Mouse (Mus musculus) embryonic facial prominence, embryonic 14.5 days (tissue): ENCODE results near the gene Ccdc12. TPM values are rescaled to one million over a fixed set of nuclear protein-coding genes. Genes with fewer than 3 reads are reported as not detected.
A peak's percentile ranks its signal among the peaks of the same experiment; 100 is the strongest.

Experiments
- ATAC-seq: fragments of 200-750 bp; cut with Nextera tagmentation; 2 replicates; pipeline ENCODE4 v1.8.0; 2017; ENCODE audit warnings: low read depth, moderate number of reproducible peaks, moderate TSS enrichment
- DNase-seq: peaks from one replicate; pipeline ENCODE4 v3.0.0-alpha.2; 2015; ENCODE audit warnings: low spot score
- H3K27ac ChIP-seq: fragments of 300-500 bp; sonication (generic); replicated peaks from 2 replicates; pipeline ENCODE4 v1.5.1; 2014; ENCODE audit warnings: low read depth, mild to moderate bottlenecking, low read length, moderate library complexity
- H3K27me3 ChIP-seq: fragments of 300-500 bp; sonication (generic); replicated peaks from 2 replicates; pipeline ENCODE4 v1.6.1; 2014; ENCODE audit warnings: low read length; ENCODE audit not compliant: control insufficient read depth, insufficient read depth
- H3K36me3 ChIP-seq: fragments of 300-500 bp; sonication (generic); 2 replicates; pipeline ENCODE4 v1.6.1; 2014; ENCODE audit warnings: low read length, mixed read lengths; ENCODE audit not compliant: control insufficient read depth, insufficient read depth
- H3K4me1 ChIP-seq: fragments of 300-500 bp; sonication (generic); 2 replicates; pipeline ENCODE4 v1.6.1; 2014; ENCODE audit warnings: antibody characterized with exemption, low read length; ENCODE audit not compliant: control insufficient read depth, insufficient read depth
- H3K4me2 ChIP-seq: fragments of 300-500 bp; sonication (generic); 2 replicates; pipeline ENCODE4 v1.6.1; 2014; ENCODE audit warnings: low read depth, mild to moderate bottlenecking, low read length, moderate library complexity, mixed read lengths
- H3K4me3 ChIP-seq: fragments of 300-500 bp; sonication (generic); 2 replicates; pipeline ENCODE4 v1.5.1; 2014; ENCODE audit warnings: low read depth, mild to moderate bottlenecking, low read length
- H3K9ac ChIP-seq: fragments of 300-500 bp; sonication (generic); 2 replicates; pipeline ENCODE4 v1.6.1; 2014; ENCODE audit warnings: low read depth, mild to moderate bottlenecking, low read length, moderate library complexity, mixed read lengths
- H3K9me3 ChIP-seq: fragments of 300-500 bp; sonication (generic); 2 replicates; pipeline ENCODE4 v1.6.1; 2016; ENCODE audit warnings: low read length; ENCODE audit not compliant: control insufficient read depth
- WGBS: fragments of 180-500 bp; shearing (Covaris S2); extraction: QIAGEN DNeasy Blood & Tissue Kit; methylation state at CpG from one replicate; pipeline ENCODE4 v1.1.7; 2014; 5-methylcytosine and 5-hydroxymethylcytosine counted together
- polyA plus RNA-seq: library from polyadenylated mRNA; unstranded; fragments of >200 nt; fragmentation: Nextera tagmentation; extraction: Ambion mirVana; gene quantifications from 2 replicates; pipeline ENCODE4 v1.2.1, GENCODE M21; 2014

Ccdc12 gene
- polyA plus RNA-seq, 1 experiment from 2014 or later = 104 TPM

DNA sequence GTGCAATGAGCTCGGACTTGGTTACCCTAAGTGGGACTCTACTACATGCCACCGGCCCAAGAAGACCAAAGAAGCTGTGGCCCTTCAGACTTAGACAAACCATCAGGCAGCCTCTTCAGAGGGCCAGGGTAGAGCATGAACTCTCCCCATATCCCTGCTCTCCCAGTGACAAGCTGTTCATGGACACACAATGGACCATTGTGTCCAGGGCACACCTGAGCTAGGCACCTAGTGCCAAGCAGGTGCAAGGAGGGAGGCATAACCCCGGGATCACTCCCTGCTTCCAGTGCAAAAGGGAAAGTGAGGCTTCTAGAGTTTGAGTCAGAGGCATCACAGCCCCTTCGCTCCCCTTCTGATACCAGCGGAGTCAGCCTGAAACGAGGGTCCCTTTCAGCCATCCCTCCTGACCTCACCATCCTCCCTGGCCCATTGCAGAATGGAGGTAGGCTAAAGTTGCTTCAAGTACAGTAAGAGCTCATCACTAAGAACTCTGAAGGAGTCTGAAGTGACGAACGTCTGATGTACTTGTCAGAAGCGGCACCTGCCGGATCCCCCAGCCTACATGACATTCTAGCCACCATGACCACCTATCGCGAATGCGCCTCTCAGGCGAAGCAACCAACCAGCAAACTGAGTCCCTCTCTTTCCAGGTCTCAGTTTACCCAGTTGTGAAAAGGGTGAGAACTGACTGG, 3.2 kb upstream of the Ccdc12 start:
- no peak overlapping the region for H3K27ac ChIP-seq
- 19% methylated on average over 14 of the region's 14 CpGs for WGBS

GRCm38 (mm10) chr9:110653655-110654461, 2.4 kb upstream of the Ccdc12 start, which contains the start of gene Nbeal2:
Nbeal2 (minus strand) TSS chr9:110654161.
- H3K9ac ChIP-seq = peak within 1 kb of the TSS; percentile 63
- no peak within 1 kb of the TSS for H3K27ac ChIP-seq
- no peaks in the 10 kb centered on the region for H3K9me3 ChIP-seq
- DNase-seq = peak; percentile 91
- WGBS = under 1% methylated on average over 35 of the region's 75 CpGs
- peak within 1 kb of the TSS; percentile 64 for H3K4me3 ChIP-seq
- peak within 1 kb of the TSS; percentile 98 for H3K4me2 ChIP-seq
- H3K4me1 ChIP-seq = peaks cover 18% of the 10 kb centered on the region
- peaks cover 33% of the 10 kb centered on the region for H3K27me3 ChIP-seq
- peak; percentile 76 for ATAC-seq
- H3K36me3 ChIP-seq = no peaks in the 10 kb centered on the region

More for the DNA sequence above, 3.2 kb upstream of the Ccdc12 start:
- Histone ChIP-seq H3K4me1 (peaks cover 18% of the 10 kb centered on the region), H3K27me3 (peaks cover 33% of the 10 kb centered on the region), H3K9ac (peak overlapping the region; percentile 63), H3K4me3 (peak overlapping the region; percentile 64), H3K9me3 (no peaks in the 10 kb centered on the region), H3K4me2 (peak overlapping the region; percentile 98), H3K36me3 (no peaks in the 10 kb centered on the region)
- ATAC-seq (no peak), DNase-seq (no peak)

- no peak for ATAC-seq
- peak overlapping the region; percentile 98 for H3K4me2 ChIP-seq
- DNase-seq = no peak
- no peaks in the 10 kb centered on the region for H3K9me3 ChIP-seq
- peaks cover 33% of the 10 kb centered on the region for H3K27me3 ChIP-seq
- H3K4me1 ChIP-seq = peaks cover 18% of the 10 kb centered on the region
- no peak overlapping the region for H3K27ac ChIP-seq
- 81% methylated on average over 19 of the region's 19 CpGs for WGBS
- H3K4me3 ChIP-seq = peak overlapping the region; percentile 64; the same call in 1 of the 2 replicates
- H3K36me3 ChIP-seq = no peaks in the 10 kb centered on the region
- H3K9ac ChIP-seq = 0 out of 2 replicates have a peak overlapping the region, but pooled peaks have one; percentile 19
These were observed 1.3 kb upstream of the Ccdc12 start for GRCm38 (mm10) chr9:110654726-110655650.

GRCm38 (mm10) chr9:110655651-110656007, 674 bp upstream of the Ccdc12 start:
- peaks cover 18% of the 10 kb centered on the region for H3K4me1 ChIP-seq
- WGBS = 83% methylated on average over 10 of the region's 10 CpGs
- ATAC-seq (no peak), DNase-seq (no peak)
- peaks cover 33% of the 10 kb centered on the region for H3K27me3 ChIP-seq
- H3K9ac ChIP-seq = peak overlapping the region; percentile 30; the same call in 1 of the 2 replicates
- H3K9me3 ChIP-seq = no peaks in the 10 kb centered on the region
- H3K36me3 ChIP-seq = no peaks in the 10 kb centered on the region
- peak overlapping the region; percentile 33; the same call in 1 of the 2 replicates for H3K27ac ChIP-seq
- H3K4me3 ChIP-seq = peak overlapping the region; percentile 70
- peak overlapping the region; percentile 80 for H3K4me2 ChIP-seq

DNA sequence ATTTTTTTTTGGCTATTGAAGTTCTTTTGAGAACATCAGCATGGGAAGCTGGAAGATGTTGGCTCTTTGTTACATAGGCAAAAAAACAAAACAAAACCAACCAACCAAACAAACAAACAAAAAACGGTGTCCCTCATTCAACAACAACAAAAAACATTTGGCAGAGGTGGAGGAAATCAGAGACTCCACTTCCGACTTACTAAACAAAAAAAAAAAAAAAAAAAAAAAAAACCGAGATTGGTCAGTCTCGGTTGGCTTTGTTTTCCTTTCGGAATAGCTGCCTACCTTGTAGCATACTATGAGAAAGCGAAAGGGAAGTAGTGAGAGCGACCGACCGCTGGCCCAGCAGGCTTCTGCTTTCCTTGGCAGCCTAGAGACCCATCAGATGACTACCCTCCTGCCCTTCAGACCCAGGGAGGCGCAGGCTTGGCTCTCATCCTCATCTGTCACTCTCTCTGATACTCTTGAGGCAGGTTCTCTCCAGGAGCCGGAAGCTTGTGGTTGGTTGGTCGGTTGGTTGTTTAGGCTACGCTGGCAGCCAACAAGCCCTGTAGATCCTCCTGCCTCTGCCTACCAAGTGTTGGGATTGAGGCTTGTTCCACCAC, 1.3 kb downstream of the Ccdc12 start:
- H3K36me3 ChIP-seq = no peaks in the 10 kb centered on the region
- no peak overlapping the region for H3K27ac ChIP-seq
- H3K27me3 ChIP-seq = peaks cover 15% of the 10 kb centered on the region
- ATAC-seq = no peak
- H3K4me1 ChIP-seq = peaks cover 18% of the 10 kb centered on the region
- peak overlapping the region; percentile 70 for H3K4me3 ChIP-seq
- peak overlapping the region; percentile 80 for H3K4me2 ChIP-seq
- H3K9me3 ChIP-seq = no peaks in the 10 kb centered on the region
- WGBS = 83% methylated on average over 13 of the region's 13 CpGs
- H3K9ac ChIP-seq = peak overlapping the region; percentile 79
- DNase-seq = no peak

GRCm38 (mm10) chr9:110659521-110659920, 3.2 kb downstream of the Ccdc12 start:
- Histone ChIP-seq H3K27me3 (no peaks in the 10 kb centered on the region), H3K9ac (no peak overlapping the region), H3K4me1 (peaks cover 13% of the 10 kb centered on the region), H3K4me3 (no peak overlapping the region), H3K27ac (no peak overlapping the region), H3K9me3 (no peaks in the 10 kb centered on the region), H3K4me2 (no peak overlapping the region), H3K36me3 (no peaks in the 10 kb centered on the region)
- 91% methylated on average over 12 of the region's 12 CpGs for WGBS
- no peak for DNase-seq
- ATAC-seq = no peak

DNA sequence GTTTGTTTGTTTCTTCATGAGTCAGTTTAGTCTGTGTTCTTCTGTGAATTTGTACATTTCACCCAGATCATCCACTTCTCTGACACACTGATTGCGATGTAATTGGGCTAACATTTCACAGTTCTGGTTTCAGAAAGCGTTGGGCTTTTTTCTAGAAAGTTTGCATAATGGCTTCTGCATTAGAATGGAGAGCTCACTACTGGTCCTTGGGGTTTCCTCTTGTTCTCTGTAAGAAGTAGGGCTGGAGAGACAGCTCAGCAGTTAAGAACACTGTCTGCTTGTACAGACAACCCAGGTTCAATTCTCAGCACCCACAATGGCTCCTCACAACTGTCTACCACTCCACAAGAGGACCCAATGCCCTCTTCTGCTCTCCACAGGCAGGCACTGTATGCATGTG, 3.9 kb downstream of the Ccdc12 start:
- Histone ChIP-seq H3K27ac (no peak overlapping the region), H3K27me3 (no peaks in the 10 kb centered on the region), H3K4me3 (no peak overlapping the region), H3K4me2 (no peak overlapping the region), H3K4me1 (peaks cover 13% of the 10 kb centered on the region), H3K9ac (no peak overlapping the region), H3K9me3 (no peaks in the 10 kb centered on the region), H3K36me3 (no peaks in the 10 kb centered on the region)
- no peak for DNase-seq
- no peak for ATAC-seq
- WGBS = 88% methylated on average over 2 of the region's 2 CpGs
